Mouse (Mus musculus): ENCODE measurements around the gene Efnb3.
A peak's percentile ranks its signal among the peaks of the same experiment; 100 is the strongest.

DNA sequence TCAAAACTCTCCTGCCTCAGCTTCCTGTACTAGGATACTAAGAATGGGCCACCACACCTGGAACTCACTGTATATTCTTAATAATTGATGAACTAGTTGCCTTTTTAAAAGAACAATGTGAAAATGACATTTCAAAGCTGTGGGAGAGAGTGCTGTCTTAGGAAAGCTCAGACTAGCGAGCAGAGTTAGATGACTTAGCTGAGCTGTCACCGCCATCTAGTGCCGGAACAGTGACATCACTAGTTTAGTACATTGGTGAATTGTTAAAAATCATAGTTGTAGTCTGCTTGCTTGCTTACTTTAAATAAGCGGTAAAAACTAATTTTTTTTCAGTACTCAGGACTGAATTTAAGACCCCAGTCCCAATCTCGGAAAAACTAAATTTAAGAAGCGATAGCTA is 46.2 kb downstream of the Efnb3 start:
- TF ChIP-seq CTCF (IDR thresholded peaks at IDR 0.05; ENCODE audit: extremely low read depth, insufficient read depth, insufficient read length, insufficient replicate concordance) (peak; percentile 52; the same call in 1 of the 2 replicates), POLR2A (IDR thresholded peaks at IDR 0.05; ENCODE audit: low read depth, low read length) (no peak)
